Mouse (Mus musculus) midbrain, postnatal 0 days (tissue): ENCODE data around the gene Ncoa3. TPM values are rescaled to one million over a fixed set of nuclear protein-coding genes. Genes with fewer than 3 reads are reported as not detected.

Experiments
- ATAC-seq: fragments of 200-750 bp; cut with Nextera tagmentation; 2 replicates; pipeline ENCODE4 v1.8.0; 2017; ENCODE audit warnings: moderate number of reproducible peaks, mild to moderate bottlenecking, moderate TSS enrichment, moderate library complexity; ENCODE audit not compliant: low FRiP score
- DNase-seq: peaks from one replicate; pipeline ENCODE4 v3.0.0-alpha.2; 2015; ENCODE audit warnings: low spot score
- H3K27ac ChIP-seq: fragments of 300-500 bp; sonication (generic); 2 replicates; pipeline ENCODE4 v1.5.1; 2014; ENCODE audit warnings: low read depth, mild to moderate bottlenecking, low read length, mixed read lengths
- H3K27me3 ChIP-seq: fragments of 300-500 bp; sonication (generic); 2 replicates; pipeline ENCODE4 v1.6.1; 2014; ENCODE audit warnings: low read length, control low read depth, mixed read lengths; ENCODE audit not compliant: insufficient read depth
- H3K36me3 ChIP-seq: fragments of 300-500 bp; sonication (generic); 2 replicates; pipeline ENCODE4 v1.6.1; 2014; ENCODE audit warnings: low read length, control low read depth, mixed read lengths; ENCODE audit not compliant: insufficient read depth
- H3K4me1 ChIP-seq: fragments of 300-500 bp; sonication (generic); 2 replicates; pipeline ENCODE4 v1.6.1; 2014; ENCODE audit warnings: mild to moderate bottlenecking, control low read depth, antibody characterized with exemption, low read length, mixed read lengths; ENCODE audit not compliant: insufficient read depth
- H3K4me2 ChIP-seq: fragments of 300-500 bp; sonication (generic); 2 replicates; pipeline ENCODE4 v1.6.1; 2014; ENCODE audit warnings: low read depth, mild to moderate bottlenecking, low read length, mixed read lengths; ENCODE audit not compliant: poor library complexity, severe bottlenecking
- H3K4me3 ChIP-seq: fragments of 300-500 bp; sonication (generic); 2 replicates; pipeline ENCODE4 v1.5.1; 2014; ENCODE audit warnings: low read depth, mild to moderate bottlenecking, low read length, moderate library complexity
- H3K9ac ChIP-seq: fragments of 300-500 bp; sonication (generic); replicated peaks from 2 replicates; pipeline ENCODE4 v1.6.1; 2014; ENCODE audit warnings: mild to moderate bottlenecking, low read length, moderate library complexity, mixed read lengths; ENCODE audit not compliant: poor library complexity, severe bottlenecking
- H3K9me3 ChIP-seq: fragments of 300-500 bp; sonication (generic); 2 replicates; pipeline ENCODE4 v1.6.1; 2016; ENCODE audit warnings: low read length, control low read depth
- CTCF ChIP-seq: IDR thresholded peaks from 2 replicates; pipeline ENCODE4 v1.5.1; 2016; ENCODE audit warnings: antibody characterized with exemption, mild to moderate bottlenecking
- WGBS: fragments of 180-500 bp; shearing (Covaris S2); extraction: QIAGEN DNeasy Blood & Tissue Kit; methylation state at CpG from one replicate; pipeline ENCODE4 v1.1.7; 2014; 5-methylcytosine and 5-hydroxymethylcytosine counted together
- polyA plus RNA-seq: library from polyadenylated mRNA; unstranded; fragments of >200 nt; fragmentation: Nextera tagmentation; extraction: Ambion mirVana; gene quantifications from 2 replicates; pipeline ENCODE4 v1.2.1, GENCODE M21; 2015
- total RNA-seq: library from RNA; depleted of rRNA; stranded (reverse); fragments of >200 nt; gene quantifications from 2 replicates; pipeline ENCODE4 v1.2.3, GENCODE M21; 2014; rRNA removed

The Ncoa3 gene
- total and polyA plus RNA-seq, 2 experiments from 2014 or later = 14.9 to 40.9 TPM

- no peaks in the 10 kb centered on the region for H3K9me3 ChIP-seq
- peaks cover 12% of the 10 kb centered on the region; the same call in 1 of the 2 replicates for H3K36me3 ChIP-seq
- H3K4me3 ChIP-seq = no peak overlapping the region
- ATAC-seq (no peak), DNase-seq (no peak)
- H3K27ac ChIP-seq = no peak overlapping the region
- WGBS = 86% methylated on average over 2 of the region's 2 CpGs
- no peaks in the 10 kb centered on the region for H3K27me3 ChIP-seq
- TF ChIP-seq CTCF = no peak
- H3K4me1 ChIP-seq = no peaks in the 10 kb centered on the region
- H3K4me2 ChIP-seq = no peak overlapping the region
- 0 out of 2 replicates have a peak overlapping the region, but pooled peaks have one; percentile 8 for H3K9ac ChIP-seq
Measured at GRCm38 (mm10) chr2:166119992-166120391, 127.6 kb downstream of the Ncoa3 start.

DNA sequence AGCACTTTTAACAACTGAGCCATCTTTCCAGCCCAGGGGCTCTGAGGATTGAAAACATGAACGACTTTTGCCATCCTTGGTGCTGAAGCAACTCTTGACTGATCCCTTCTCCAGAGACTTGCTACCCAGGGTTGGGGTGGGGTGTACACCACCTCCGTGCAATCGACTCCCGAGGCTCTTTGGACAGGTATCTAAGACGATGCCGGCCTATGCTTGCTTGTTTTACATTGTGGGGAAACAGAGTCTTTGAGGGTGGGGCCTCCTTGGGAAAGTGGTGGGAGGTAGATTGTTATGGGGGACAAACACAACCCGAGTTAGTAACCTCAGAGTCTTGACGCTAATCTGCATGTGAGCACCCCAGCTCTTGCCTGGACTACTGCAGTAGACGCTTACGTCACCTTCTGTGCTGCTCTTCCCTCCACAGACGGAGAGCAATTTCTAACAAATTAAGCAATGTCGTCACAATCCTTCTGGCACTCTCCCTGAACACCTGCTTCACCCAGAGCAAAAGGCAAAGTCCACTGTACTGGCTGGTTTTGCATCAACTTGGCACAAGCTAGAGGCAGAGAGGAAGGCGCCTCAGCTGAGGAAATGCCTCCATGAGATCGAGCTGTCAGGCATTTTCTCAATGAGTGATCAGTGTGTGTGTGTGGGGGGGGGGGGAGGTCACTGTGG lies 129.4 kb downstream of the Ncoa3 start:
- WGBS = 86% methylated on average over 14 of the region's 14 CpGs
- Histone ChIP-seq H3K9me3 (no peaks in the 10 kb centered on the region), H3K4me2 (no peak overlapping the region), H3K36me3 (peaks cover 3% of the 10 kb centered on the region; the same call in 1 of the 2 replicates), H3K4me3 (no peak overlapping the region), H3K4me1 (no peaks in the 10 kb centered on the region), H3K27me3 (no peaks in the 10 kb centered on the region), H3K9ac (no peak overlapping the region), H3K27ac (no peak overlapping the region)
- no peak for ATAC-seq
- TF ChIP-seq CTCF = no peak
- no peak for DNase-seq

DNA sequence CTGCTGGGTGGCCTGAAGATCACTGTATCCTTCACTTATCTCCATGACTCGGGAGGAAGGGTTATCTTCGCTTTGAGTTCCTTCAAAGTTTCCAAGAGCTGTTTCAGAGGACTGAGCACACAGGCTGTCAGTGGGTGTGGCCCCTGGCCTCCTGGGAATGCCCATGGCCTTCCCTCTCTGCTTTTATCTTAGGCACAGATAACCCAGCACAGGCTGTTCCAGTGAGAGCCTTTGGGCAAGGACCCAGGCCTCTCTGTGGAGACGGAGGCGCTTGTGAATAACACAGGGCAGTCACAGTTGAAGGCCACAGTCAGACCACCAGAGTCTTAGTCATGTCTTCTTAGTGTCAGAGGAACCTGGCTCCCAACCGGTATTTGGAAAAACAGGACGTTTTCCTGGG lies 130.3 kb downstream of the Ncoa3 start:
- no peak for DNase-seq
- 93% methylated on average over 6 of the region's 6 CpGs for WGBS
- TF ChIP-seq CTCF = no peak

More for the DNA sequence above, 130.3 kb downstream of the Ncoa3 start:
- no peak overlapping the region for H3K4me3 ChIP-seq
- no peaks in the 10 kb centered on the region for H3K9me3 ChIP-seq
- no peak for ATAC-seq
- H3K4me1 ChIP-seq = no peaks in the 10 kb centered on the region
- no peaks in the 10 kb centered on the region for H3K27me3 ChIP-seq
- peaks cover 2% of the 10 kb centered on the region; the same call in 1 of the 2 replicates for H3K36me3 ChIP-seq
- H3K4me2 ChIP-seq = no peak overlapping the region
- H3K9ac ChIP-seq = no peak overlapping the region
- H3K27ac ChIP-seq = no peak overlapping the region

Other genes starting within 250 kb of the Ncoa3 start
- gene Zmynd8, start 93.6 kb upstream of the Ncoa3 start, total RNA-seq = 55.9 and 73.4 TPM in 2 replicates
- gene Zmynd8, start 93.6 kb upstream of the Ncoa3 start, polyA plus RNA-seq = 56.8 and 59.0 TPM in 2 replicates
- 127 and 131 TPM in 2 replicates for gene Sulf2, start 163.0 kb downstream of the Ncoa3 start, total RNA-seq
- 95.8 and 99.6 TPM in 2 replicates for gene Sulf2, start 163.0 kb downstream of the Ncoa3 start, polyA plus RNA-seq